Mouse (Mus musculus): ENCODE results near the gene Dab1.

DNA sequence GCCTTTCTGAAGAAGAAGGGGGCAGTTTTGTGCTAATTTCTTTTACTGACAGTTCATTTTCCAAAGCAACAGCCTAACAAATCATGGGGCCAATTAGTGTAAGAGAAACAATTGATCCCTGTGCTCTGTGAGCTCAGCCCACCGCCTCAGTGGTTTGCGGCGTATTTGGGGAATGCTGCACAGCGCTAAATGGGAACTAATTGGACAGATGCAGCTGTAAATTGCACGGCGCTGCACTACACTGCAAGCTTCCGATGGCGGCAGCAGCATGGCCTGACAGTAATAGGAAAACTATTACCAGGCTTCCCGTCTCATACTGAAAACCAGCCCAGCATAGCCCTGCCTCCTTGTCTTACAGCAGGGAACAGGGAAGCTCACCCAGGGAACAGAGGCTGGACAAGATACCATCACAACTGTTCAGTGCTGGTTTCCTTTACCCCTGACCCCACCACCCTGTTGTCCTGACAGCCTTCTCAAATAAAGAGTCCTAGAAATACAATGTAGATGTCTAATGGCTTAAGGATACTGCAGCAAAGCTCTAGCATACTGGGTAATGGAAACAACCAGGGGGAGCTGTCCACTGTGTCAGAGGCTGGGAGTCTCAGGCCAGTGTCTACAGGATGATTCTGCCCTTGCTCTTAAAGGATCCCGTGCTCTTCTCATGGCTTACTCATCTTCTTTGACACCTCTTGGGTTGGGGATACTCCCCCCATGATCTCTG is 1047.8 kb downstream of the Dab1 start:
- TF ChIP-seq GABPA (IDR thresholded peaks at IDR 0.05; ENCODE audit: low read depth, low read length) (no peak), POLR2A (IDR thresholded peaks at IDR 0.05; ENCODE audit: control insufficient read depth in 1 of 2, insufficient read depth in 1 of 2, low read depth in 1 of 2, low read length in 2 of 2, poor library complexity in 1 of 2) (no peak), SIN3A (IDR thresholded peaks at IDR 0.05; ENCODE audit: low read length) (no peak), ETS1 (IDR thresholded peaks at IDR 0.05; ENCODE audit: low read depth, low read length) (no peak), TAL1 (IDR thresholded peaks at IDR 0.05; ENCODE audit: low read length) (no peak), CTCF (IDR thresholded peaks at IDR 0.05 in 2 of 3, conservative IDR thresholded peaks at IDR 0.05 in 1 of 3; ENCODE audit: control insufficient read depth in 1 of 3, insufficient read depth in 1 of 3, low read depth in 2 of 3, low read length in 3 of 3, poor library complexity in 1 of 3, severe bottlenecking in 1 of 3) (no peak), MAZ (IDR thresholded peaks at IDR 0.05; ENCODE audit: low read depth, low read length) (no peak), MAX (IDR thresholded peaks at IDR 0.05; ENCODE audit: low read length) (no peak)

All from MEL (cell line).